Mouse (Mus musculus) large intestine, adult 2 months (tissue): ENCODE results near the gene Hoxc4. TPM values are rescaled to one million over a fixed set of nuclear protein-coding genes. Genes with fewer than 3 reads are reported as not detected.

ENCODE experiments used
- DNase-seq: peaks from one replicate; pipeline ENCODE4 v3.0.0-alpha.2; 2012; ENCODE audit warnings: low read depth, low spot score
- WGBS: fragments of 180-500 bp; shearing (Covaris S2); methylation state at CpG from one replicate; pipeline ENCODE4 v1.1.7; 2018; 5-methylcytosine and 5-hydroxymethylcytosine counted together
- polyA plus RNA-seq: library from polyadenylated mRNA; depleted of rRNA; stranded (reverse); fragments of >200 nt; gene quantifications from 2 replicates; pipeline ENCODE4 v1.2.3, GENCODE M21; 2012

The Hoxc4 gene
- polyA plus RNA-seq, 1 experiment = 1.4 TPM

DNA sequence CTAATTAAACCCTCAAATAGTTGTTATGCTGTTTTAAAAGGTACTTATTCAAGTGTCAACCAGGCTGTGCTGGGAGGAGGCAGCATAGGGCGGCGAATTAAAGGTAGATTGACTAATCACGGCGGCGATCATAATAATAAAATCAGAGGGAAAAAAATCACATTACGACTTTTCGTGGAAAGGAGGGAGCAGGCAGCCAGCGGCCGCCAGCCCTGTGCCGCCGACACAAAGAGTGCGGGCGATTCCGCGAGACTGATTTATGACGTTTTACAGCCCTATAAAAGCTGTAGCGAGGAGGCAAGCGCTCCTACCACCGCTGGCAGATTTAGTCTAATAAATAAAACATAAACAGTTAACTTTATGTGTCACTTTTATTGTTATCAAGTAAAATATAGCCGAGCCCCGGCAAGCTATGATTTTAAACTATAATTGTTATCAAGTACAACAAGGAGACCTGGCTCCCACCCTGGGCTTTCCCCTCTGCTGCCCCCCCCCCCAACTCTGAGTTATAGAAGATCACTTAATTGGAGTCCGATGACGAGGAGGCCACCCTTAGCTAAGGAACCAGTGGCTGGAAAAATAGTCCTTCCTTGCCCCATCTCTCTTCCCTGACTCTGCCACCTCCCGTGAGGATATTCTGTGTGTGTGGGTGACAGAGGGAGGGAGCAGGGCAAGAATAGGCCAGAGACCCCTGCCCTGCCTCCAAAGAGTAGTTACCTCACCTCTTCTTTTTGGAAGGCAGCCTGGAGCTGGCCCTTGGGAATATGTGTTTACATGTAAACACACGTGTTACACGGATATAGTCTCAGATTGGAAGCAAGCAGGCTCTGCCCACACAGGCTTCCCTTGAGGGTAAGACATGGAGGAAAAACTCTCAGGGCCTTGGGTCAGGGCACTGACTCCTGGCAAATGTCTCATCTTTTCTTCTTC lies 14.2 kb downstream of the Hoxc4 start:
- WGBS = 2% methylated on average over 26 of the region's 26 CpGs
- DNase-seq = no peak

DNA sequence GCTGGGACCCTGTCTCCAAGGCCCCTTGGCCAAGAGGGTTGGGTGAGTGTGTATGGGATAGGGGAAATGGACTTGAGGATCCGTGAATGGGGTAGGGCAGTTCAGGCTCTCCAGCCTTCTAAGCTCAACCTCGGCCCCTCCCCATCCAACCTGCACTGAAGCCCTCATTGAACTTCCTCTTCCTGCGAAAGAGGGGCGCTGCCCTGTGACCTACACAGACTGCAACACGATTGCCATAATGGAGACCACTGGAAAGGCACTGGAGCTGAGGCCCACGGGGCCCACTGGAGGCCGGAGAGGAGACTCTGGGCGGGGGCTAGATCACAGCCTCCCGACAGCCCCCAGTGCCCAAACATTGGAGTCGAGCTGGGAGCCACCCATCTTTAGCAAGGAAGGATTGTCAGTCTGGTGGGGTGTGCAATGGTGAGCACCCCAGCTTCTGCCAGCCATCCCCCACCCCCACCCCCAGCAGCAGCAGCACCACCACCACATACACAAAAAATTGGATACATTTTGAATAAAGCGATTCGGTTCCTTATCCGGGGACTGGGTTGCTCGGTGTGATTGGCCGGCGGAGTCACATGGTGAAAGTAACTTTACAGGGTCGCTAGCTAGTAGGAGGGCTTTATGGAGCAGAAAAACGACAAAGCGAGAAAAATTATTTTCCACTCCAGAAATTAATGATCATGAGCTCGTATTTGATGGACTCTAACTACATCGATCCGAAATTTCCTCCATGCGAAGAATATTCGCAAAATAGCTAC lies 15.5 kb downstream of the Hoxc4 start:
- 7% methylated on average over 24 of the region's 24 CpGs for WGBS
- no peak for DNase-seq

- WGBS = 4% methylated on average over 34 of the region's 34 CpGs
These were observed 16.2 kb downstream of the Hoxc4 start for GRCm38 (mm10) chr15:103034807-103035547.

GRCm38 (mm10) chr15:103035548-103035881 lies 16.8 kb downstream of the Hoxc4 start:
- no peak for DNase-seq
- WGBS = 6% methylated on average over 14 of the region's 14 CpGs

More at GRCm38 (mm10) chr15:103034807-103035547, 16.2 kb downstream of the Hoxc4 start:
- DNase-seq = no peak

- 26% methylated on average over 1 of the region's 1 CpGs for WGBS
- no peak for DNase-seq
These were observed 18.8 kb downstream of the Hoxc4 start for GRCm38 (mm10) chr15:103037579-103037978.

DNA sequence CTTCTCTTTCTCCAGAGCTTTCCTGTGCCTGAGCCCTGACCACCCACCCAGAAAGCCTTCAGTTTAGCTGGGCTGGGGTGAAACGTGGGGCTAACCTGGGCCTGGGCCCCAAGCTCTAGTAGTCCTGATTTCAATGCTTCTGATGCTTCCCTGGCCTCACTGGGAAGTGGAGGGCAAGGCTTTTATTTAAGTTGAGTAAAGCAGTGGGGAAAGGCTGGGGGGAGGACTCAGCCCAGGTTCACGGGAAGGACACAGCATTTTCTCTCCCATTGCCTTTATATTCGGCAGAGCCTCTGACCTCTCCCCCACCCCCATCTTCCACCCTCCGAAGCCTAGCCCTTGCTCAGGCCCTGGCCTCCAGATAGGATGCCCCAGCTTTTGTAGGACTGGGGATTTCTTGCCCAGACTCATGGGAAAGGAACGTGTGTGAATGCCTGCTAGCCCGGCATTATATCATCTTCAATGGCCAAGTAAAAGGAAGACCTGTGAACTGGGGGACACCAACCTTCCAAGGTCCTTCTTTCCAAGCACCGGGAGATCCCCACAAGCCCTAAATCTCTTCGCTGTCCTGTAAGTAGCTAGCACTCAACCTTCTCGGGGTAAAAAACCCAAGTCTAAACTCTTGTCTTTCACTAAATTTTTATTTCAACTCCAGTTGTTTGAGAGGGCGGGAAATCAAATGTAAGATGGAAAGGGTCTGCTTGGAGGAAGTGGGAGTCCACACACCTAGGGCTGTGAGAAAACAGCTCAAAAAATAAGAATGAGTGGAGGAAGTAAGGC lies 20.2 kb downstream of the Hoxc4 start:
- no peak for DNase-seq
- 34% methylated on average over 10 of the region's 10 CpGs for WGBS

GRCm38 (mm10) chr15:103039609-103040008 lies 20.9 kb downstream of the Hoxc4 start:
- 28% methylated on average over 3 of the region's 3 CpGs for WGBS
- no peak for DNase-seq

DNA sequence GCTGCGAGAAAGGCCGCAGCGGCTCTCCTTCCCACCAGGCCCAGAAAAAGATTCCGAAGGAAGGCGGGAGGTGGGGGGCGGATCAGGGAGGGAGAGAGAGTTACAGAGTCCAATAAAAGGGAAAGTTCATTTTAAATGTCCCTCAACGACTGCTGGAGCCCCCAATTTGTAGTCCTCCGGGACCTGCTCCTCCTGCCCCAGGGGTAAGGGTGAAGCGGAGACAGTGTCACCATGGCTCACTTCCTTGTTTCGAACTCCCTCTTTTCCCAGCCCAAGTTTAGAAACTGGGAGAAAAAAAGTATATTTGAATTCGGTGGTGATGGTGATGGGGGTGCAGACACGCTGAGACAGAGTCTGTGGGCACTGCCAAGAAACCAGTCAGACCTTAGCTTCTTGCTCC lies 21.9 kb downstream of the Hoxc4 start:
- WGBS = 27% methylated on average over 12 of the region's 12 CpGs
- no peak for DNase-seq

GRCm38 (mm10) chr15:103041613-103042012 lies 22.9 kb downstream of the Hoxc4 start:
- WGBS = 27% methylated on average over 5 of the region's 5 CpGs
- no peak for DNase-seq

- DNase-seq = no peak
- WGBS = 18% methylated on average over 1 of the region's 1 CpGs
These were observed 23.5 kb downstream of the Hoxc4 start for GRCm38 (mm10) chr15:103042209-103042608.

DNA sequence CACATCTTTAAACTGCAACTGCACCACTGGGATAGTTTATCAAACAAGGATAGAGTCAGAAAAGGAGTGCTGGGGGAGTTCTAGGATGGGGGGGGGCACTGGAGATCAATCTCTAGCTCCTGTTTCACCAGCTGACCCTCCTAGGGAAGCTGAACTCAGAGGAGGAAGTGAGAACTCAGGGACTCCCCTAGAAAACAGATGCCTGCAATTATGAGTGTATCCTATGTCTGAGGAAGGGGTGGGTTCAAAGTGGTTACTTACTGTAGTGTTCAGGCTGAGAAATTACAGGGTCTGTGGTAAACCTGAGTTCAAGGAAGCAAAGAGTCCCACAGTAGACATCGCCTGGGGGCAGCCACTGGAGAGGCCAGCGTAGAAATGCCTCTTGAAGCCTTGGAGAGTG lies 32.9 kb downstream of the Hoxc4 start:
- WGBS = 91% methylated on average over 2 of the region's 2 CpGs
- no peak for DNase-seq

DNA sequence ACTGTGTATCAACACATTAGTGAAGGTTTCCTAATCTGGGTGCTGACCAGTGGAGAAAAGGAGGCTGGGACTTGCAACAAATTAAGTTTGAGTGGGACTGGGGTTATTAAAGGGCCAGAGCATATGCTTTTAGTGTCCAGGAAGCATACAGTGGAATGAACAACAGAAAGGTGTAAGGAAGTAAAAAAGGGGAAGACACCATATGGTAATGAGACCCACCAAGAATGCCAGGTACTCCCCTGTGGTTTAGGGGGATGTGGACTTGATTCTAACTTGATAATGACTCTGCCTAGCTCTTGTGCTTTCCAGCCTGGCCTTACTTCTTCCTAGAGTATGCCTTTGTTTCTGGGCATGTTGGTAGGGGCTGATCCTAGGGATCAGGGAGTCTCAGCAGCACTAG lies 34.5 kb downstream of the Hoxc4 start:
- DNase-seq = no peak

- DNase-seq = no peak
- 66% methylated on average over 2 of the region's 2 CpGs for WGBS
These were observed 37.7 kb downstream of the Hoxc4 start for GRCm38 (mm10) chr15:103056396-103056795.

- no peak for DNase-seq
- WGBS = 28% methylated on average over 12 of the region's 12 CpGs
These were observed 40.0 kb downstream of the Hoxc4 start for GRCm38 (mm10) chr15:103058715-103059114.

- DNase-seq = no peak
- WGBS = 12% methylated on average over 21 of the region's 21 CpGs
These were observed 40.8 kb downstream of the Hoxc4 start for GRCm38 (mm10) chr15:103059393-103059992.

DNA sequence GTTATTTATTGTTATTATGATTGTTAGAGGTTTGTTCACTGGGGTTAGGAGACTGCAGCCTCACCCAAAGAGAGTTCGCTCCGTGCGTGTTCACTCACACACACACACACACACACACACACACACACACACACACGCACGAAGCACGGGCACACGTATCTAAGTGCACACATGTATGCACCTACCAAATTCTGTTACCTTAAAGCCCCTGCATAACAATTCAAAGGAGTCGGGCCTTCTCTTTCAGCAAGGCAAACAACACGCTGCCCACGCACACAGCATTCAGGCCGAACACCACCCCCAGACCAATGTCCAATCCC lies 41.2 kb downstream of the Hoxc4 start:
- DNase-seq = no peak
- WGBS = 37% methylated on average over 11 of the region's 11 CpGs

GRCm38 (mm10) chr15:103060341-103061130 lies 41.8 kb downstream of the Hoxc4 start:
- WGBS = 13% methylated on average over 36 of the region's 36 CpGs

GRCm38 (mm10) chr15:103061131-103061825 lies 42.5 kb downstream of the Hoxc4 start:
- DNase-seq = no peak
- 7% methylated on average over 30 of the region's 30 CpGs for WGBS

More at GRCm38 (mm10) chr15:103060341-103061130, 41.8 kb downstream of the Hoxc4 start:
- no peak for DNase-seq
